Mouse (Mus musculus) MEL (cell line): ENCODE results near the gene Gdf7. TPM values are rescaled to one million over a fixed set of nuclear protein-coding genes. Genes with fewer than 3 reads are reported as not detected.

Experiments used
- DNase-seq: peaks from one replicate; pipeline ENCODE4 v3.0.0; 2011; ENCODE audit warnings: low read depth, low spot score
- H3K27ac ChIP-seq: 2 replicates; pipeline ENCODE4 v1.5.1; 2012; ENCODE audit warnings: low read depth, mild to moderate bottlenecking, control low read depth, low read length, moderate library complexity; ENCODE audit not compliant: control insufficient read depth
- H3K27me3 ChIP-seq, 2 experiments: fragments of 150-350 bp in 1 of 2; sonication (generic) in 1 of 2; 2 replicates each; pipeline ENCODE4 v1.6.1; 2012; ENCODE audit warnings: low read length in 2 of 2, mild to moderate bottlenecking in 2 of 2, improper control_type of control experiment in 1 of 2, moderate library complexity in 1 of 2; ENCODE audit not compliant: insufficient read depth in 2 of 2, control insufficient read depth in 1 of 2
- H3K36me3 ChIP-seq, 2 experiments: 2 replicates each; pipeline ENCODE4 v1.6.1; 2012 to 2014; ENCODE audit warnings: low read length in 2 of 2, improper control_type of control experiment in 1 of 2, inconsistent platforms in 1 of 2, mild to moderate bottlenecking in 1 of 2; ENCODE audit not compliant: insufficient read depth in 2 of 2, control insufficient read depth in 1 of 2
- H3K4me1 ChIP-seq, 2 experiments: fragments of 150-350 bp in 1 of 2; sonication (generic) in 1 of 2; 2 replicates each; pipeline ENCODE4 v1.6.1; 2012; ENCODE audit warnings: low read length in 2 of 2, improper control_type of control experiment in 1 of 2, mild to moderate bottlenecking in 1 of 2; ENCODE audit not compliant: insufficient read depth in 2 of 2, control insufficient read depth in 1 of 2
- H3K4me3 ChIP-seq, 2 experiments: fragments of 150-350 bp in 1 of 2; sonication (generic) in 1 of 2; 2 replicates each; pipeline ENCODE4 v1.5.1; 2012; ENCODE audit warnings: low read depth in 2 of 2, low read length in 2 of 2, mild to moderate bottlenecking in 2 of 2, moderate library complexity in 2 of 2, control low read depth in 1 of 2, improper control_type of control experiment in 1 of 2; ENCODE audit not compliant: control insufficient read depth in 1 of 2, insufficient read depth in 1 of 2
- H3K79me2 ChIP-seq: 2 replicates; pipeline ENCODE4 v1.6.1; 2012; ENCODE audit warnings: mild to moderate bottlenecking, low read length, moderate library complexity; ENCODE audit not compliant: control insufficient read depth, poor library complexity, insufficient read depth
- H3K9ac ChIP-seq: 2 replicates; pipeline ENCODE4 v1.6.1; 2012; ENCODE audit warnings: low read depth, mild to moderate bottlenecking, control low read depth, low read length, moderate library complexity; ENCODE audit not compliant: control insufficient read depth, poor library complexity, severe bottlenecking
- H3K9me3 ChIP-seq: fragments of 150-350 bp; sonication (generic); replicated peaks from 2 replicates; pipeline ENCODE4 v1.6.1; 2012; ENCODE audit warnings: mild to moderate bottlenecking, low read length, improper control_type of control experiment, moderate library complexity; ENCODE audit not compliant: insufficient read depth
- CHD2 ChIP-seq: IDR thresholded peaks from 2 replicates; pipeline ENCODE4 v1.6.1; 2011; ENCODE audit warnings: low read length, improper control_type of control experiment
- CTCF ChIP-seq, 3 experiments: IDR thresholded peaks in 2 of 3; conservative IDR thresholded peaks in 1 of 3; 2 replicates each; pipeline ENCODE4 v1.5.1; 2011 to 2012; ENCODE audit warnings: low read length in 3 of 3, low read depth in 2 of 3, mild to moderate bottlenecking in 2 of 3, improper control_type of control experiment in 1 of 3, inconsistent platforms in 1 of 3, mixed read lengths in 1 of 3, moderate library complexity in 1 of 3; ENCODE audit not compliant: control insufficient read depth in 1 of 3, insufficient read depth in 1 of 3, poor library complexity in 1 of 3, severe bottlenecking in 1 of 3
- E2F4 ChIP-seq: IDR thresholded peaks from 2 replicates; pipeline ENCODE4 v1.6.1; 2011; ENCODE audit warnings: low read depth, low read length, improper control_type of control experiment, borderline replicate concordance
- ELF1 ChIP-seq: IDR thresholded peaks from 2 replicates; pipeline ENCODE4 v1.6.1; 2014; ENCODE audit warnings: low read depth, mild to moderate bottlenecking, inconsistent platforms, low read length, improper control_type of control experiment, moderate library complexity
- EP300 ChIP-seq, 2 experiments: IDR thresholded peaks; 2 replicates each; pipeline ENCODE4 v1.6.1; 2011; ENCODE audit warnings: improper control_type of control experiment in 2 of 2, low read length in 2 of 2, low read depth in 1 of 2, mild to moderate bottlenecking in 1 of 2
- JUND ChIP-seq: IDR thresholded peaks from 2 replicates; pipeline ENCODE4 v1.6.1; 2011; ENCODE audit warnings: low read depth, mild to moderate bottlenecking, improper control_type of control experiment, low read length
- KAT2A ChIP-seq: conservative IDR thresholded peaks from 2 replicates; pipeline ENCODE4 v1.6.1; 2012; ENCODE audit warnings: low read depth, low read length, improper control_type of control experiment, inconsistent platforms
- MAFK ChIP-seq: IDR thresholded peaks from 2 replicates; pipeline ENCODE4 v1.6.1; 2011; ENCODE audit warnings: low read depth, mild to moderate bottlenecking, low read length, improper control_type of control experiment, borderline replicate concordance
- MEF2A ChIP-seq: IDR thresholded peaks from 2 replicates; pipeline ENCODE4 v1.6.1; 2014; ENCODE audit warnings: low read depth, mild to moderate bottlenecking, inconsistent platforms, low read length, improper control_type of control experiment; ENCODE audit not compliant: poor library complexity, insufficient replicate concordance, severe bottlenecking; ENCODE audit errors: extremely low read depth
- MXI1 ChIP-seq: IDR thresholded peaks from 2 replicates; pipeline ENCODE4 v1.6.1; 2011; ENCODE audit warnings: mild to moderate bottlenecking, low read depth, low read length, improper control_type of control experiment
- RCOR1 ChIP-seq: IDR thresholded peaks from 2 replicates; pipeline ENCODE4 v1.6.1; 2012; ENCODE audit warnings: low read depth, mild to moderate bottlenecking, inconsistent platforms, low read length, improper control_type of control experiment
- SMC3 ChIP-seq: IDR thresholded peaks from 2 replicates; pipeline ENCODE4 v1.6.1; 2011; ENCODE audit warnings: low read depth, low read length, improper control_type of control experiment
- TAL1 ChIP-seq: IDR thresholded peaks from 2 replicates; pipeline ENCODE4 v1.6.1; 2012; ENCODE audit warnings: mild to moderate bottlenecking, inconsistent platforms, low read length, moderate library complexity, mixed read lengths
- TCF12 ChIP-seq: IDR thresholded peaks from 2 replicates; pipeline ENCODE4 v1.6.1; 2014; ENCODE audit warnings: low read depth, mild to moderate bottlenecking, inconsistent platforms, low read length, improper control_type of control experiment, moderate library complexity
- UBTF ChIP-seq: IDR thresholded peaks from 2 replicates; pipeline ENCODE4 v1.6.1; 2012; ENCODE audit warnings: low read depth, mild to moderate bottlenecking, inconsistent platforms, low read length, improper control_type of control experiment, moderate library complexity, borderline replicate concordance; ENCODE audit not compliant: insufficient read depth
- USF1 ChIP-seq: IDR thresholded peaks from 2 replicates; pipeline ENCODE4 v1.6.1; 2014; ENCODE audit warnings: low read depth, mild to moderate bottlenecking, inconsistent platforms, low read length, improper control_type of control experiment, moderate library complexity
- USF2 ChIP-seq, 2 experiments: IDR thresholded peaks; 2 replicates each; pipeline ENCODE4 v1.6.1; 2011 to 2012; ENCODE audit warnings: improper control_type of control experiment in 2 of 2, low read length in 2 of 2, borderline replicate concordance in 1 of 2, inconsistent platforms in 1 of 2, low read depth in 1 of 2, mild to moderate bottlenecking in 1 of 2; ENCODE audit not compliant: insufficient read depth in 1 of 2
- ZC3H11A ChIP-seq: IDR thresholded peaks from 2 replicates; pipeline ENCODE4 v1.6.1; 2012; ENCODE audit warnings: low read depth, mild to moderate bottlenecking, inconsistent platforms, low read length, improper control_type of control experiment
- ZNF384 ChIP-seq: IDR thresholded peaks from 2 replicates; pipeline ENCODE4 v1.6.1; 2012; ENCODE audit warnings: low read depth, mild to moderate bottlenecking, inconsistent platforms, low read length, improper control_type of control experiment
- polyA plus RNA-seq, 2 experiments: library from polyadenylated mRNA; stranded (reverse) in 1 of 2; unstranded in 1 of 2; fragments of >175 nt in 1 of 2; fragments of >200 nt in 1 of 2; gene quantifications; 2 replicates each; pipeline versions ENCODE4 v1.2.1 to v1.2.4; 2012; ENCODE audit warnings: low replicate concordance in 2 of 2, low read depth in 1 of 2; ENCODE audit not compliant: insufficient read length in 2 of 2, insufficient read depth in 1 of 2, missing spikeins in 1 of 2
- total RNA-seq: library from RNA; depleted of rRNA; stranded (reverse); fragments of 300-350 nt; gene quantifications from 2 replicates; pipeline ENCODE4 v1.2.3, GENCODE M21; 2012

Gene Gdf7
- total and polyA plus RNA-seq, 3 experiments: not detected

DNA sequence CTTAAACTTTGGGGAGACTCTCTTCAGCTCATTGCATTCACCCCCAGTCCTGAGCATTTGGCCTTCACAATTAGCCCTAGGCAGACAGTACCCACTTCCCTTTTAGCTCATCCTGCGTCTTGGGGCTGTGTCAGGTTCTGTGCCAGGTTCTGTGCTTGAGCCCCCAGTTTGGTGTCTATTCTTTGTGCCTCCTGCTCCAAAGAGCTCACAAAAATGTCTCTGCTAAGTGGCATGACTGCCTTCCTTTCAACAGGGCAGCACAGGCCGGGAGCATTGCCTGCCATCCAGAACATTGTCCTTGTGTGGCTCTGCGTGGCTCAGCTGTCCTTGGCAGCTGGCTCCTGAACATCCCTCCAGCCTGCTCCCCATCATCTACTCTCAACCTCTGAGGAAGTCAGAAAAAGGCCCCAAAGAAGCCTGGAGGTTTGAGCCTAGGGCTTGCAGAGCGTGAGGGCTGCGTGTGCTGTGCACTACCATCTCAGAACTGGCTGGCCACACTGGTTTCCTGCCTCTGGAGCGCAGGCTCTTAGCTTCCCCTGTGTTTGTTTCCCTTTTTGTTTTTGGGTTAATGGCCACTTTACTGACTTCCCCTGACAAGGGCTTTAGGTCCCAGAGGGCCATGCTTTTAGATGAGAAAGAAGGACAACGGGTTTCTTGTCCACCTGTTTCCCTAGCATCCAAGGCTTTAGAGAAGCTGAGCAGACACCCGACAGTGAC, 46.1 kb upstream of the Gdf7 start:
- Histone ChIP-seq H3K9me3 (no peaks in the 10 kb centered on the region), H3K9ac (no peak overlapping the region), H3K27ac (no peak overlapping the region), H3K4me3 (no peak overlapping the region), H3K36me3 (no peaks in the 10 kb centered on the region), H3K4me1 (no peaks in the 10 kb centered on the region), H3K27me3 (peaks cover 0 to 2% of the 10 kb centered on the region in 2 experiments; a peak in 2 of 4 replicates), H3K79me2 (no peaks in the 10 kb centered on the region)
- DNase-seq: no peak
- TF ChIP-seq JUND (no peak), ZC3H11A (no peak), CTCF (IDR thresholded peaks at IDR 0.05 in 2 of 3, conservative IDR thresholded peaks at IDR 0.05 in 1 of 3; ENCODE audit: control insufficient read depth in 1 of 3, insufficient read depth in 1 of 3, low read depth in 2 of 3, low read length in 3 of 3, poor library complexity in 1 of 3, severe bottlenecking in 1 of 3) (no peak), E2F4 (no peak), CHD2 (no peak)

DNA sequence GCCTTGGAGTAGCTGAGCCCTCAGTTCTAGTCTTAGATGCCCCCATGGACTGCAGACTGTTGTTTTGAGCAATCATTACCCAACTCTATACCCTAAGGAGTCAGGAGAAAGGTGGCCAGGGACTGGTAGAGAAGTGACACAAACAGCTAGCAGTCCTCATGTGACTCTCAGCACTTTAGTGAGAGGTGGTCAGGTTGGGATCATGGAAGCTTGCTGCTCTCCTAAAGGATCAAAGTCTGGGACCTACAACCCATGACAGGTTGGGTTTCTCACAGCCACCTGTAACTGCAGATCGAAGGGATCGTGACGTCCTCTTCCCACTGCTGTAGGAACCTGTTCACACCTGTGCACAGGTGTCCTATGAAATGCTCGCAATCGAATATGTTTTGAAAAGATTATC, 43.8 kb upstream of the Gdf7 start:
- no peak for DNase-seq
- peaks cover 0 to 2% of the 10 kb centered on the region in 2 experiments; a peak in 2 of 4 replicates for H3K27me3 ChIP-seq
- H3K36me3 ChIP-seq: no peaks in the 10 kb centered on the region
- no peaks in the 10 kb centered on the region for H3K4me1 ChIP-seq
- H3K9me3 ChIP-seq: no peaks in the 10 kb centered on the region
- no peak overlapping the region for H3K27ac ChIP-seq
- H3K79me2 ChIP-seq: no peaks in the 10 kb centered on the region
- no peak overlapping the region for H3K4me3 ChIP-seq
- TF ChIP-seq MAFK (no peak), MEF2A (no peak), TAL1 (no peak), TCF12 (no peak), JUND (no peak), EP300 (IDR thresholded peaks at IDR 0.05; ENCODE audit: low read depth in 1 of 2, low read length in 2 of 2) (no peak), UBTF (no peak), SMC3 (no peak), ELF1 (no peak), RCOR1 (no peak), ZC3H11A (no peak), USF1 (no peak), KAT2A (no peak), ZNF384 (no peak), MXI1 (no peak), USF2 (IDR thresholded peaks at IDR 0.05; ENCODE audit: borderline replicate concordance in 1 of 2, insufficient read depth in 1 of 2, low read depth in 1 of 2, low read length in 2 of 2) (no peak)
- H3K9ac ChIP-seq: no peak overlapping the region
